Mouse (Mus musculus): ENCODE measurements around the gene Armc2.

The Armc2 gene

DNA sequence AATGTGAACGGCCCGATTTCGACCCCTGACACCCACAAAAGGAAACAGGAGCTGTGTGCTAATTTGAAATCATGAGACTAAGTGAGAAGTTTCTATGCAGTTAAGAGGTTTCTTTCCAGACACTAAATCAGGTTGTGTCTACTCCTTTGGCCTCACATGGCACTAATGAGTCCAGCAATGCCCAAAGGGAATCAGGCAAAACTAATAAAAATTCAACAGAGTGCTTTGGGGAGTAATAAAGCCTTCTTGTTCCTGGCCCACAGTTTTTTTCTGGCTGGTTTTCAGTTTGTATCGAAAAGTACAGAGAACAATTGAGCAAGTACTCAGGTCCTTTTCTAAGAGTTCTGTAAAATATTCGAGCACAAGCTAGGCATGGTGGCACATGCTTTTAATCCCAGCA is 4.2 kb downstream of the Armc2 start:
- DNase-seq (ENCODE audit: low spot score), result no peak

DNA sequence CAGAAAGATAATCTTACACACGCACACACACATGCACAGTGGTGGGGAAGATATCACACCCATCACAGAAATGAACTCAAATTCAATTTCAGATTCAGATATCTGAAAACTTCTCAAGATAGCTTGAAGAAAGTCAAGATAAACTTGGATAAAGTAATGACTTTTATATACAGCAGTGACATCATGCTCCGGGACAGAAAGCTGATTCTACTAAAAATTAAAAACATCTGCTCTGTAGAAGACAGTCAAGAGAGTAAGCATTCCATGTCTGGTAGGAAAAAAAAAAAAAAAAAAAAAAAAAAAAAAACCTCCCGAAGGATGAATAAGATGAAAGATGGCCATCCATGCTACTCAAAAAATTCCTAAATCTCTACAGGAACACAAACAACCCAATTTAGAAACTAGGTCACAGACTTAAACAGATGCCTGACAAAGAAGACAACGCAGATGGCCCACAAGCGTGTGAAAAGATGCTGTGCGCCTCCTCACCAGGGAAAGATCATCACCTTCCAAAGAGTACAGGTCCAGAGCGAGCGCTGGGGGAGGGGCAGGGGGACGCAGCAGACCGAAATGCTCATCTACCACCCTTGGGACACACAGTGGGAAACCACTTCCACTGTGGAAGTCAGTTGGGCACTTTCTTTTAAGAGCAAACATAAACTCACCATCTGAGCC is 7.3 kb downstream of the Armc2 start:
- DNase-seq (ENCODE audit: low spot score), result no peak

DNA sequence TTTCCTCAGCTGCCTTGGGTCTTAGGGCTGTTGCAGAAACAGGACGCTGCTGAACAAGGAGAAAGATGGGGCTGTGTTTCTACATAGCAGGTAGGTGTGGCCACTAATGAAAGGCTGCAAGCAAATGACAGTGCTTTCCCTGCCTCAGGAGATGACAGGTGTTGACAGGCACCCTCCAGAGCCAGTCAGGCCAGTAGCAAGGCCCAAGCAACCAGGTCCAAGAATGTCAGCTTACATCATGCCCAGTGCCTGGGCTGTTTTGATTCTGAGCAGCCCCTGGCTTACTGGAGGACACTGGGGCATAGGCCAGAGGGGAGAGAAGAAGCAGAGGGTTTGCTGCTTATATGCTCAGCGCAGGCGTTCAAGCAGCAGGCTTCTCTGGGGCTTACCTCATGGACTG is 13.0 kb downstream of the Armc2 start:
- DNase-seq (ENCODE audit: low spot score), result no peak

DNA sequence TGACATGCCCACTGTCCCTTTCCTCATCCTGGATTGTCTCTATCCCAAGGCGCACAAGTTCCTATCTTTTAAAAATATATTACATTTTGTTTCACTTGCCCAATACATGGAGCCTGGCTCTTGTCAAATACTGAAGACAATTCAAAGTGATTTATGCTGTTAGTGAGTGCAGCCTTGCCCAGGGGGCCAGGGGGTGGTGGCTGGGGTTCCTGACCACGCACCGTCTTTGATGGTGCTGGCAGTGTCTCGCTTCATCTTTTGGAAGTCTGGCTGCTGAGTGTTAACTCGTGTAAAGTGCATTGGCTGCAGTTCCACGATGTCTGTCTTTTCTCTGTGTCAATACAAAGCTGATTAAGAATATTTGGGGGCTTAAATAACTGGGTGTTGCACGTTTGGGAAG is 13.6 kb downstream of the Armc2 start:
- no peak for DNase-seq (ENCODE audit: low spot score)

DNA sequence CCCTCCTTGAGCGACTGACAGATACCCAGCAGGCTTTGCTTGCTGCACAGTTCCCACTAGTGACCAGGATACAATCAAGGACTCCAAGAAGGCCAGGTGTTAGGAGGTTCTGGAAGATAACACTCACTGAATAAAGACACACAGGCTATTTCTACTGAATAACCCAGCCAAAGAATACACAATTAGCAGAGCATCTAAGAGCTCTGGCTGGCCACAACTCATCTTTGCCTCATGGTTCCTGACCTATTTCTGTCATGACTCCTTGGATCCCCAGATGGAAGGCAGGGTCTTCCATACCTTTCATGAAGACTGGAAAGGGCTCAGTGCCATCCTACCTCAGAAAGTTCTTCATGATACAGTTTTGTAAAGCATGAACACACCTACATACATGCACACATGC is 14.2 kb downstream of the Armc2 start:
- no peak for DNase-seq (ENCODE audit: low spot score)

DNA sequence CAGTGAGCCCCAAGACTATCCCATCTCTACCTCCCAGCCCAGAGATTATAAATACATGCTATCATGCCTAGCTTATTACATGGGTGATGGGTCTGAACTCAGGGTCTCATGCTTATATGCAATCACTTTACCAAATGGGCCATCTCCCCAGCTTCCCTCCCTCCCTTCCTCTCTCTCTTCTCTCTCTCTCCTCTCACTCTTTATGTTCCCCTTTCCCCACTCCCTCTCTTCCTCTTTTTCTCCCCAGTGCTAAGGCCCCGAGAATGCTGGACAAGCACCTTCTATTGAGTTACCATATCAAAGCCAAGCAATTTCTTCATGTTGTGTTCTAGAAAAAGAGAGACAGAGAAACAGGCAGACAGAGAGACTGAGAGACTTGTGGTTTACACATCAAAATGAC is 14.7 kb downstream of the Armc2 start:
- no peak for DNase-seq (ENCODE audit: low spot score)

DNA sequence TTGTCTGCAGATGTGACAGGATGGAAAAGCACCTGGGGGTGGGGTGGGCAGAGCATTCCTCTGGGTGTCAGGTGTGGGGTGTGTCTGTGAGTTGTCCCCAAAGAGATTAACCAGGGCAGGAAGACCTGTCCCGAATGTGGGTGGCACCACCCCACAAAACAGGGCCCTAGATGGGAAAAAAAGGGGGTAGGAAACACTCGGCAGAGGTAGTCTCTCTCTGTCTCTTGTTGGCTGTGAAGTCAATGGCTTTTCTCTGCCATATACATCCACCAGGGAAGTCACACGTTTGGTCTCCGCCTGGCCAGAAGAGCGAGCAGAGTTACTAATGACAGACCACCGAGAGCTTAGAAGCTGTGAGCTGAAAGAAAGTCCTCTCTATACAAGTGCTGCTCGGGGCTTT is 15.8 kb downstream of the Armc2 start:
- no peak for DNase-seq (ENCODE audit: low spot score)

DNA sequence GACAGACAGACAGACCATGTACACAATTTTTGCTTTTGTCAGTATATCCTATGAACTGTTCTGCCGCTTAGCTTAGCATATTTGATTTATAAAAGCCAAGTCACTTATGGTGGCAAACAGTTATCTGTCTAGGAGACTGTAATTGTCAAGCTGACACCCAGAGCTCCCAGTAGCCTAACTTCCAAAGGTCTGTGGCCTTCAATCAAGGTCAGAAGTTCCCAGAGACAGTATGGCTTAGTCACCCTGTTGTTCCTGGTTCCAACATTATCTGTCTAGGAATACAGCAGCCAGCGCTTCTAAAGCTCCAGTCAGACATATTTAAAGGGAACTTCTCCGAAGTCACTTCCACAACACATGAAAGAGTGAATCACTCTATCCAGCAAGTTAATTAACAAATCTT is 17.0 kb downstream of the Armc2 start:
- no peak for DNase-seq (ENCODE audit: low spot score)

DNA sequence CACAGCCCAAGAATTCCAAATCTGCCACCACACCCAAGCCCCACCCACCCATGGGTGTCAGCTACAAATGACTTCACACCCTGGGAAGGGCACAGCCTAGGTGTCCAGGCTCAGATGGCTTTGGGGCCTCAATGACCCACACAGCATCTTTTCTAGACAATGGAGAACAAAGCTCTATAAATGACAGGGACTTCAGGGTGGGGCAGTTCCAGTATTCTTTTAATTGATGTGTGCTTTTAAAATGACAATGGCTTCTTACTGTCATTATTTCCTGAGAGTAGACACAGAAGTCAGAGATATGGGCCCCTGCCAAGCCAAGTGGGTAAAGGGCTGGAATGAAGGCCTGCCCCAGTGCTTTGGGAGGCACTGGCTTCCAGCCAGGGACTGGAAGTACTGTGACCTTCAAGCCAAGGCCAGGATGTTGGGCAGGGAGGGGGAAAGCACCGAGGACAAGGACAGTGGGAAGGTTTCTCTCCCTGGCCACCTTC is 20.5 kb downstream of the Armc2 start:
- DNase-seq (ENCODE audit: low spot score), result no peak

DNA sequence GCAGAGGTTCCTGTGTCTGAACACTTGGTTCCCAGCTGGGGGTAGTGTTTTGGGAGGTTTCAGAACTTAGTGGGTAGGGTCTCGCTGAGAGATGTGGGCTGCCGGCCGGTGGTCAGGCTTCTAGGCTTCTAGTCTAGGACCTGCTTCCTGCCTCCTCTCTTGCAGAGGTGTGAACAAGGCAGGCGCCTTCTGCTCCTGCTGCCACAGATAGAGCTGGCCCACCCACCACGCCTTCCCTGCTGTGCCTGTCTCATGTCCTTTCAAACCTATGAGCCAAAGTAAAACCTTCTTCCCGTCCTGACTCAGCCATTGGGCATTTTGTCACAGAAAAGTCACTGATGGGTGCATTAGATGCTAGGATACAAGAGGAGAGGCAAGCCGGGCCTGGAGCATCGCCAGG is 22.1 kb downstream of the Armc2 start:
- DNase-seq (ENCODE audit: low spot score), result no peak

DNA sequence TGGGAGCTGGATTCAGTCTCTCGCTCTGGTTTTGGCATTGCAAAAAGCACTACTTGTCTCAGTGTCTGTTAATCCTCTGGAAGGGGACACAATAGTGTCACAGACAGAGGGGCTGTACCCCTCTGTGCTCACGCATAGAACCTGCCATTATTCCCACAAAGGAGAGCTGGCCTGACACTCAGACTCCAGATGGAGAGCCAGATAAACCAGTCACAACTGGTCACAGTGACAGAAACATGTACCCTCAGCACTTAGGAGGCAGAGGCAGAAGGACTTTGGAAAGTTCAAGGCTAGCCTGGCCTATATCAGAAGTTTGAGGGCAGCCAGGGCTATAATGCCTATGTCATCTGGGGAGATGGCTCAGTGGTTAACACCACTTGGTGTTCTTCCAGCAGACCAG is 23.2 kb downstream of the Armc2 start:
- DNase-seq (ENCODE audit: low spot score), result no peak

DNA sequence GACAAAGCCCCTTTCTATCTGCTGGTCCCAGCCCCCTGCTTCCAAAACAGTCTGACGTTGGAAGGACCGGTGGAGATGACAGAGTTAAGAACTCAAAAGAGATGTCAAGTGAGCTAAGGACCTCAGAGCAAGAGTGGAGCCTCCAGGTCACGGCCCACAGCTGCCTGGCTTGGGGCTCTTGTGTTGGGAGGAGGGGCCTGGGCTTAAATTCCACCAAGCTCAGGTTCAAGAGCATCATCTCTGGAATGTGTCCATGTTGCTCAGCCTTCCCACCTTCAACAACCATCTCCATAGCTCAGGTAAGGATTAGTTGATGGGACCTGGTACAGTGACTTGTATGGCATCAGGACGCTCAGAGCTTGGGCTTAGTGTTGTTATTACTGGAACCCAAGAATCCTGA is 23.7 kb downstream of the Armc2 start:
- no peak for DNase-seq (ENCODE audit: low spot score)

DNA sequence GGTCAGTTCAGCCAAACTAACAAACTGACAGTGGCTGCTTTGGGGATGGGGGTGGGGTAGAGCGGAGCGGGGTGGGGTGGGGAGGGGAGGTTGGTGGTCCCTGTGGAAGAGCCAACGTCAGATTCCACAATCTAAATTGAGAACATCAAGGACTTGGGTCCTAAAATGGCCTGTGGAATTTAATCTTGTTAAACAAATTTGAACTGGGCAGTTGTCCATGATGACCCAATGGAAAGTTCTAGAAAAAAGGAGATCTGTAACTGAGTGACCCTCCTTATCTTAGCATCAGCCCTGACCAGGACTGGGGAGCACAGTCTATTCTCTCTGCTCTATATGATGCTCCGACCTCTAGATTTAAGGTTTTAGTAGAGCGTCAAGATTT is 26.2 kb downstream of the Armc2 start:
- no peak for DNase-seq (ENCODE audit: low spot score)

DNA sequence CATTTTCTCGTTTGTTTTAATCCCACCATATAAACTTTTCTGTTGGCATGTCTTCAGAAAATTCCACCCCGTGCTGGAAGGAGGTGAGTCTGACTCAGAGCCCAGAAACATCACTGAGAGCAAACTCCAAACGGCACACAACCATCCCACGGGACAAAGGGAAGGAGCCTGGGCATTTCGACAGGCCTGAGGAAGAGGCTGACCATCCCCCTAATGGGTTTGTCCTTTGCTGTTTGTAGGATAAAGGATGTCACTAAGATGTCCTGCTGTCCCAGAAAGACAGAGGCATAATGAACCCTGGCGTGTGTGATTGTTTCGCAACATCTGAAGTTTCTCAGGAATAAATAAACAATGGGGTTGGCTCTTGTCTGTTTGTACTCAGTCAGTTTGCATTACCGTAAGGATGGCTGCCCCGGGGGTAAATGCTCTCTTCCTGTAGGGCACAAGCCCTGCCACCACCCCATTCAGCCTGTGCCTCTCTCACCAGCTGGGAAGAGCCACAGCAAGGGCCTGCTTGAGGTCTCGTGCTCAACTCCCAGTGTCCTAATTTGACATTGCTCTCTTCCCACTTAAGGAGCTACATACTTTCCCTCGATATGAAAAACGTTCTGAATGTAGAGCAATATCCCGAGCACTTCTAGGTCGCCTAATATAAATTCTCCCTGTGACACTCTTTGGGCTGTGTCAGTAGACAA is 26.7 kb downstream of the Armc2 start:
- DNase-seq (ENCODE audit: low spot score), result no peak

DNA sequence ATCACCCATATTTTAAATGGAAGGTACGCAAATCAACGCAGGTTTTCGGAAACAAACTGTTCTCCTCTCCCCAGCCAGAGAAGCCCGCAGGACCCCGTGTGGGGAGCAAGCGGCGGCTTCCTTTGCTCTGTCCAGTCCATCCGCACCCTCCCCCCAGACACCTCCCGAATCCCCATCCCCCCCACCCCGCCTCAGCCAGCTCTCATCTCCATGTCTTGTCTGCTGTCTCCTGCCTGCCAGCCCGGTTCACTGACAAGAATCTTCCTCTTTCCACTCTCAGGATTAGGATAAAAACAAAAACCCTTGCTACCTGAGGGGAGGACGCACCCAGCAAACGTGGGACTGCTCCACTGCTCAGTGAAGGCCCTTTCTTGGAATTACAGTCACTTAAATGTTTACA is 27.3 kb downstream of the Armc2 start:
- no peak for DNase-seq (ENCODE audit: low spot score)

DNA sequence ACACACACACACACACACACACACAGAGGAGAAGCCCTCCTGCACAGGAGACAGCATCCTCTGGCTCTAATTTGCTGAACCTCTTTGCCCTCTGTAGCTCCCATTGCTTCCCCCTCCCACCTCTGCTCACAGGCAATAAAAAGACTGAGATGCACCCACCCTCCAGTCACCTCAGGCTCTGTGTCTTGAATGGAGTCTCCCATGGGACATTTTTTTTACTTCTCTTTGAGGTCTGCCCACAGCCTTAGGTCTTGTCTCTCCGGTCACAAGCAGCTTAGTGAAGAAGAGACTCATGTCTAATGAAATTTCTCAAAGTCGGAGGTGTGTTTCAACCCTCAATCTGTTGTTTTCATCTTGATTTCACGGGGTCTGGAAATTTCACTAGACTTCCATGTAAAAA is 29.3 kb downstream of the Armc2 start:
- no peak for DNase-seq (ENCODE audit: low spot score)

DNA sequence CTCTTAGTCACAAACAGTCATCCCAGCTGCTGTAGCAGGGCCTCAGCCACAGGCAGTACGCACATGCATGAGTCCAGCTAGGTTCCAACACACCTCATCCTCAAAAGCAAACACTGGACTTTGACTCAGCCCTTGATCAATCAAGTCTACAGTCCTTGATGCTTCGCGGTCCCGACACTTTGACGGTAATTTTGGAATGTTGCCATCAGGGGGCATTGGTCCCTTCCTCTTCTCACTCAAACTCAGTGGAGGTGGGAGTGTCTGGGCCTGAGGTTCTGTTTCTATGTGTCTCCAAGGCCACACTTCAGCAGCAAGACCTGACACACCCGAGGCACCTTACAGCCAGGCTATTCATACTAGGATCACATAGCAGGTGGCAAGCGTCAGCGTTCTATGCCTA is 32.1 kb downstream of the Armc2 start:
- no peak for DNase-seq (ENCODE audit: low spot score)

DNA sequence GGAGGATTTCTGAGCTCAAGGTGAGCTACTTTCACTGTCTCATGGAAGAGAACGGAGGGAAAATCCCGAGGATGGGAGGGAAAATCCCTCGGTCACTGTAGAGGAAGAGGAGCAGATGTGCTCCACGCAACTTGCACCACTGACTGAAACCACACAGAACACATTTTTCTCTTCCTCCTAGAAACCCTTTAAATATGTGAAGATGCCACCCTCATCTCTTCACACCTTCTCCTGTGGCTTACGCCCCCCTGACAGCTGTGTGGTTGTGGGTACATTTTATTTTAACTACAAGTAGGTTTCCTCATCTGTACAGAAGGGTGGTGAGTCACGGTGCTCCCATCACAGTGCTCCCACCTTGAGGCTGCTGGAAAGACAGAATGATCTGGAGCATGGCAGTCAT is 34.0 kb downstream of the Armc2 start:
- DNase-seq (ENCODE audit: low spot score), result no peak

DNA sequence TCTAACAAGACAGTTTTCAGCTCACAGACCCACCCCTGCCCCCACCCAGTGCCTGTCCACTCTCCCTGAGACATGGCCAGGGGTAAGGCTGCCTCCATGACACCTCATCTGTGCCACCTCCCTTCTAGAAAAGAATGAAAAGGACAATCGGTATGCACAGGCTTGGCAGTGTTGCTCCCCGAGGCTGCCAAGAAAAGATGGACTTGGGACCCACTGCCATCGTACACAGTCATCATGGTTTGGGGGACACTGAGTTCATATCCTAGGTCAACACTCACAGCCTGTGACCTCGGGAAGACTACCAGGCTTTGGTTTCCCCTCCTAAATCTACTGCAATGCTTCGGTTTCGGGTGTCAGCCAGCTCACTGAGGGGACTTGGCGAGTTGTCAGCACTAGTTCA is 35.4 kb downstream of the Armc2 start:
- no peak for DNase-seq (ENCODE audit: low spot score)

DNA sequence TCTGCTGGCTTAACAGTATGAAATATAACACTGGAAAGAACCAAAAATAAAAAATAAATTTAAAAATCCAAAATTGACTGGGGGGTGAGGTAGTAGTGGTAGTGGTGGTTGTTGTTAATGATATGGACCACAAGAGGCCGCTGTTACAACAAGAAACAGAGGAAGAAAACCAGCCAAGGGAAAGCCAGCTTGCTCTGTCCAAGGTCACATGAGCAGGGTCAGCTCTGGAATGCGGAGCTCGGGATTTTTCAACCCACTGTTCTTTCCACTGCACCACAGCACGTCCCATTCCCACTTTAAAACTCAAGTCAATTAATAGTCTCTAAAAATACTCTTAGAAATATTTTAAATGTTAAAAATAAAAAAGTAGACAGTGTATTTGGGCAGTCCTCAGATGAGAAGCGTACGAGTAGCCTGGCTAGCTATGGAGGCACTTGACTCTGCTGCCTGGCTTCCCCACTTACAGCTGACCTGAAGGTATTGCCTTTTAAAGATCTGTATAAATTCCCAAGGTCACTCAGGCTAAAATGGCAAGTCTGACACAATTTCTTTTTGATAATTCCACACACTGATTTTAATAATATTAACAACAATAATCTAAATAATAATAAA is 37.4 kb downstream of the Armc2 start:
- peak; percentile 37 for DNase-seq (ENCODE audit: low spot score)

DNA sequence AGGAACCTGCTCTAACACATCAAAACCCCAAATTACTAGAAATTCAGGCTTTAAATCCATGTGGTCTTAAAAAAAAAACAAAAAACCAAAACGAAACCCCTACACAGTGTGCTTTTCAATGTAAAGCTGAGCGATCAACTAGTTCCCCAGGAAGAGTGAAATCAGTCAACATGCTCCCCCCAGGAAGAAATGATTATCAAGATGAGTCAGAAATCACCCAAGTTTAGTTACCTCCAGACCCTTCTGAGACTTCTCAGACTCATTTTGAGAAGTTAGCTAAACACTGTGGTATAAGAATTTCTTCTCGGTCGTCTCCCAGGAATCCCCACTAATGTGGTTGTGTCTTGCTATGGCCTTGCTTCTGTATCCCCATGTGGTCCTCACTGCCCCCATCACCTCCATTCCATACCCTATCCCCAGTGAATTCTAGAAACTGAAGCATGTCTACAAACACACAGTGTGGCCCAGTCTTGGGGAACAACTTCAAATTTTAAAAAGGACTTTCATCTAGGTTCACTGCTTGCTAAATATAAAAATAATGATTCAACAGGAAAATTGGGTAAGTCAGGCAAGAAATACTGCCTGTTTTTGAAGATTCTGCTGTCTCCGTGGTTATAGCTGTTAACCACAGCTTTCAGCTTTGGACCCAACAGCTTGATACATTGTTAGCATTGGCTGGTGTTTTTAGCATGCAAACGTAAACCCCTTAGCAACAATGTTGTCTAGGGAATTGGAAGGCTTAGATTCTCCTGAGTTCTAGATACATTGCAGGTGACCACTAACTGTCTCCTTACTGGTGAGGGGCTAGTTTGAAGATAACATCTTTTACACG is 39.6 kb downstream of the Armc2 start:
- DNase-seq (ENCODE audit: low spot score), result peak; percentile 10

DNA sequence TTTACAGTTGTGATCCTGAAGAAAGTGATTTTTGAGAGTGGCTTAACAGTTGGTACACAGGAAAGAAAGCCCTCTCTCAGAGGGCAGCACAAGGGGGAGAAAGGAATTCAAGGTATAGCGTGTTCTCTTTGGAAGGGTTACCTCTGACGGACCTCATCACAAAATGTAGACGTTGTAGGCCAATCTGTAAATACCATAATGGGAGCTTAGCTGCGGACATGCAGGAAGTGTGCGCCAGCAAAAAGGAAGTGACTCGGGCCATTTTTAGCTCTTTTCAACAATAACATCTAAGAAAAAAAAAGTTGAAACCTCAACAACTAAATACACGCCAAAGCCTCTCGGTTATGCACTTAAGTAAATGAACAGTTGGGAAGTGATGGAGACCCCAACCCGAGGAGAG is 45.6 kb downstream of the Armc2 start:
- DNase-seq (ENCODE audit: low spot score), result peak; percentile 11

Measured in T-cell, adult 2 months (primary cell).